Mouse (Mus musculus) midbrain, embryonic 15.5 days (tissue): ENCODE data around the gene Safb. TPM values are rescaled to one million over a fixed set of nuclear protein-coding genes. Genes with fewer than 3 reads are reported as not detected.
"Not testable (repeated sequence)": the region's sequence is repeated elsewhere in the genome, so short reads cannot be mapped to it uniquely, and the experiment has no call there.

Experiments
- ATAC-seq: fragments of 200-750 bp; cut with Nextera tagmentation; replicated peaks from 2 replicates; pipeline ENCODE4 v1.8.0; 2017; ENCODE audit warnings: moderate TSS enrichment
- H3K27ac ChIP-seq: fragments of 300-500 bp; sonication (generic); 2 replicates; pipeline ENCODE4 v1.5.1; 2015; ENCODE audit warnings: mild to moderate bottlenecking, inconsistent platforms
- H3K27me3 ChIP-seq: fragments of 300-500 bp; sonication (generic); replicated peaks from 2 replicates; pipeline ENCODE4 v1.6.1; 2015; ENCODE audit warnings: inconsistent platforms
- H3K36me3 ChIP-seq: fragments of 300-500 bp; sonication (generic); replicated peaks from 2 replicates; pipeline ENCODE4 v1.6.1; 2015; ENCODE audit warnings: inconsistent platforms
- H3K4me1 ChIP-seq: fragments of 300-500 bp; sonication (generic); 2 replicates; pipeline ENCODE4 v1.6.1; 2015; ENCODE audit warnings: inconsistent platforms
- H3K4me2 ChIP-seq: fragments of 300-500 bp; sonication (generic); 2 replicates; pipeline ENCODE4 v1.6.1; 2015; ENCODE audit warnings: inconsistent platforms, mild to moderate bottlenecking, moderate library complexity
- H3K4me3 ChIP-seq: fragments of 300-500 bp; sonication (generic); 2 replicates; pipeline ENCODE4 v1.5.1; 2015; ENCODE audit warnings: mild to moderate bottlenecking, inconsistent platforms
- H3K9ac ChIP-seq: fragments of 300-500 bp; sonication (generic); 2 replicates; pipeline ENCODE4 v1.6.1; 2015; ENCODE audit warnings: mild to moderate bottlenecking, inconsistent platforms
- H3K9me3 ChIP-seq: fragments of 300-500 bp; sonication (generic); 2 replicates; pipeline ENCODE4 v1.6.1; 2016; ENCODE audit warnings: inconsistent platforms
- WGBS: fragments of 180-500 bp; shearing (Covaris S2); methylation state at CpG from one replicate; pipeline ENCODE4 v1.1.7; 2015; ENCODE audit warnings: mixed read lengths; 5-methylcytosine and 5-hydroxymethylcytosine counted together
- polyA plus RNA-seq: library from polyadenylated mRNA; unstranded; fragments of >200 nt; fragmentation: Nextera tagmentation; extraction: Ambion mirVana; gene quantifications from 2 replicates; pipeline ENCODE4 v1.2.1, GENCODE M21; 2015

Safb gene
- polyA plus RNA-seq, 1 experiment from 2014 or later: 129 TPM

DNA sequence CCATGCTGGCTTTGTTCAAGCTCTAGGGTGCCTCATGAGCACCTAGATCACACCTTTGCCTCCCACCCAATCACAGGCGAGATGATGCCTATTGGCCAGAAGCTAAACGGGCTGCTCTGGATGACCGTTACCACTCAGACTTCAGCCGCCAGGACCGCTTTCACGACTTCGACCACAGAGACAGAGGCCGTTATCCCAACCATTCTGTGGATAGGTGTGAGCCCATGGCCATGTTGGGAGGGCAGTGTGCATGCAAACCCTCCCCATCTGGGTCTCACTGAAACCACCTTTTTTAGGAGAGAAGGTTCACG, 19.4 kb downstream of the Safb start:
- Histone ChIP-seq H3K4me1 (peaks cover 13% of the 10 kb centered on the region), H3K9ac (no peak overlapping the region), H3K9me3 (no peaks in the 10 kb centered on the region), H3K36me3 (peaks cover 85% of the 10 kb centered on the region), H3K27ac (no peak overlapping the region), H3K4me2 (no peak overlapping the region), H3K4me3 (no peak overlapping the region), H3K27me3 (no peaks in the 10 kb centered on the region)
- ATAC-seq: no peak
- 92% methylated on average over 9 of the region's 9 CpGs for WGBS

DNA sequence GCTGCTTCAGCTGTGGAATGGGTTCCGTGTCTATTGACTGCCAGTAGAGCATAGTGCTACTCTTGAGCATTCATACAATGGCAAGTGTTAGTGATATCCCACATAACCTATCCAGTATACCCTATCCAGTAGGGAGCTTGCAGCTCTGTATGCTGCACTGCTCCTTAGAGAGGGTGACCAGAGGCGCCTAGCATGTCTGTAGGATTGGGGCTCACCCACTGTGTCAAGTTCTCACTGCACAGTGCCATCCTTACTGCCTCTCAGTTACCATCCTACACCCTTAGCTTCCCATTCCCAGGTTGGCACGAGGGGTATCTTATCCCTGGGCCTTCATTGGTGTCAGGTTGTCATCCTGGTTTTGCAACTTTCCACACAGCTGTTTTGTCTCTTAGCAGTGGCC, 19.8 kb downstream of the Safb start:
- 94% methylated on average over 3 of the region's 3 CpGs for WGBS
- no peak overlapping the region for H3K27ac ChIP-seq
- no peaks in the 10 kb centered on the region for H3K27me3 ChIP-seq
- no peak overlapping the region for H3K4me2 ChIP-seq
- H3K4me3 ChIP-seq: no peak overlapping the region
- H3K9ac ChIP-seq: no peak overlapping the region
- H3K9me3 ChIP-seq: no peaks in the 10 kb centered on the region
- H3K36me3 ChIP-seq: peaks cover 81% of the 10 kb centered on the region
- peaks cover 15% of the 10 kb centered on the region for H3K4me1 ChIP-seq
- ATAC-seq: no peak

DNA sequence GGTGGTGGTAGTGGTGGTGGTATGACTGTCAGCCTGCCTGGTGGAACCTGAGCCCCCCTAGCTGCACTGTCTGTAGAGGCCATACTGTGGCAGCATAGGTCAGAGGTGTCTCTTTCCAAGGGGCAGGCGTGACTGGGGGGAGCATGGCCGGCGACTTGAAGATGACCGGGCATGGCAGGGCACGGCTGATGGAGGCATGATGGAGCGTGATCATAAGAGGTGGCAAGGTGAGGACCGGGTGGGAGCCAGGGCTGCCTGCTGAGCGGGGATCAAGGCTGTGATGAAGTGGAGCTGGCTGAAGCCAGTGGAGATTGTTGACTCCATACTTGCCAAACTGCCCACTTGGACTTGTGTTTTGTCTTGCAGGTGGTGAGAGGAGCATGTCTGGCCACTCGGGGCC, 20.8 kb downstream of the Safb start:
- Histone ChIP-seq H3K4me1 (peaks cover 19% of the 10 kb centered on the region), H3K27me3 (no peaks in the 10 kb centered on the region), H3K4me3 (no peak overlapping the region), H3K36me3 (peaks cover 71% of the 10 kb centered on the region), H3K9me3 (no peaks in the 10 kb centered on the region), H3K4me2 (no peak overlapping the region), H3K9ac (no peak overlapping the region), H3K27ac (no peak overlapping the region)
- 92% methylated on average over 9 of the region's 9 CpGs for WGBS
- no peak for ATAC-seq

- WGBS: 75% methylated on average over 3 of the region's 3 CpGs
- no peak overlapping the region for H3K9ac ChIP-seq
- peaks cover 51% of the 10 kb centered on the region for H3K36me3 ChIP-seq
- H3K4me3 ChIP-seq: no peak overlapping the region
- H3K27me3 ChIP-seq: no peaks in the 10 kb centered on the region
- H3K4me2 ChIP-seq: no peak overlapping the region
- no peak overlapping the region for H3K27ac ChIP-seq
- peaks cover 24% of the 10 kb centered on the region for H3K4me1 ChIP-seq
- no peaks in the 10 kb centered on the region for H3K9me3 ChIP-seq
- no peak for ATAC-seq
Measured at GRCm38 (mm10) chr17:56607521-56608062, 23.0 kb downstream of the Safb start.

DNA sequence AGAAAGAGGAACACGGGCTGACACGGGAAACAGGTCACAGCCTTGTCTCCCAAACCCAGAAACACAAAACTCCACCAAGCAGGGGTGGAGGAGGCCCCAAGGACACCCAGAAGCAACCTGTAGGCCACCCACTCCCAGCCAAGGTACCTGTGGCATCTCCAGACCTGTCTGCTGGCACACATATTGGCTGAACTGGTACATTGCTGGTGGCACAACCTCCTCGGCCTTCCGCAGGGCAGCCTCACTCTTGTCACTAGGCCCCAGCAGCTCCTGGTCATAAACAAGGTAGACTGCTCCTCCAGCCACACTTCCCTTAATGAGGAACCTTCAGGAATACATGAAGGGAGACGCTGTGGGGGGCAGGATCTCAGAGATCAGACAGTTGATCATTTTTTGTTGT, 24.1 kb downstream of the Safb start:
- no peaks in the 10 kb centered on the region for H3K27me3 ChIP-seq
- H3K27ac ChIP-seq: peak overlapping the region; percentile 75; the same call in 1 of the 2 replicates
- WGBS: 59% methylated on average over 5 of the region's 5 CpGs
- no peaks in the 10 kb centered on the region for H3K9me3 ChIP-seq
- peaks cover 39% of the 10 kb centered on the region for H3K36me3 ChIP-seq
- H3K4me2 ChIP-seq: peak overlapping the region; percentile 76
- H3K4me3 ChIP-seq: peak overlapping the region; percentile 58
- H3K9ac ChIP-seq: peak overlapping the region; percentile 50
- H3K4me1 ChIP-seq: peaks cover 24% of the 10 kb centered on the region
- no peak for ATAC-seq

DNA sequence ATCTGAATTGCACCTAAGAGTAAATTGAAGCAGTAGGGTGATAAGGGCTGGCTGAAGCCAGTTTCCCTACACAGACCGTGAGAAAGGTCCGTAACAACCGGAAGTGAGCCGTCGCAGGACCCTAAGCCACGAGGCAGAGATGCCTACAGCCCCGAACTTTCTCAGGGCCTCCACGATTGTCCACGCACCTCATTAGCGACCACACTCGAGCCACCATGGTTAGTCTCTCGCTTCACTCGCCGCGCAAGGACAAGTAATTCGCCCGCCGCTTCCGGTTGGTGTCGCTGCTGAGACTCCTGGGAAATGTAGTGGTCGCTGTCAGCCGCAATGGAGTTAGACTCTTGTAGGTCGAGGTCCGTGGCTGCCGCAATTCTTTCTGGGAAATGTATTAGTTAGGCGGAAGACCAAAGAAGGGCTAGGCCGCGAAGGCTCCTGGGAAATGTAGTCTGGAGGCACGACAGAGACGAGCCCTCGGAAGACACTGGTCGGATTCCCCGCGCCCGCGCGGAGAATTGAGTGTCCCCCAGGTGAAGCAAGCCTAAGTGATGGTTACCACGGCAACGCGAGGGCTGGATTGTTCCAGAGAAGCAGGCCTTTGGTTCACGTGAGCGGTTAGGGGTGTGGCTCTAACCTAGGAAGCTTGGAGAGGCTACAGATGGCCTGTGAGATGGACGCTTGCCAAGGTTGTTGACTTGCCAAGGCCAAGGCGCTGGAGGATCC, 25.0 kb downstream of the Safb start, which contains the start of gene 2410015M20Rik:
Gene 2410015M20Rik, minus strand, starts transcription at position 320 of the 720 bp plus-strand sequence.
- H3K4me3 ChIP-seq: peak within 1 kb of the TSS; percentile 58
- H3K27me3 ChIP-seq: no peaks in the 10 kb centered on the region
- H3K36me3 ChIP-seq: peaks cover 30% of the 10 kb centered on the region
- WGBS: under 1% methylated on average over 44 of the region's 44 CpGs
- peak; percentile 90 for ATAC-seq
- H3K4me2 ChIP-seq: peak within 1 kb of the TSS; percentile 76
- H3K4me1 ChIP-seq: peaks cover 31% of the 10 kb centered on the region
- peak within 1 kb of the TSS; percentile 50 for H3K9ac ChIP-seq
- peak within 1 kb of the TSS; percentile 75 for H3K27ac ChIP-seq
- no peaks in the 10 kb centered on the region for H3K9me3 ChIP-seq

DNA sequence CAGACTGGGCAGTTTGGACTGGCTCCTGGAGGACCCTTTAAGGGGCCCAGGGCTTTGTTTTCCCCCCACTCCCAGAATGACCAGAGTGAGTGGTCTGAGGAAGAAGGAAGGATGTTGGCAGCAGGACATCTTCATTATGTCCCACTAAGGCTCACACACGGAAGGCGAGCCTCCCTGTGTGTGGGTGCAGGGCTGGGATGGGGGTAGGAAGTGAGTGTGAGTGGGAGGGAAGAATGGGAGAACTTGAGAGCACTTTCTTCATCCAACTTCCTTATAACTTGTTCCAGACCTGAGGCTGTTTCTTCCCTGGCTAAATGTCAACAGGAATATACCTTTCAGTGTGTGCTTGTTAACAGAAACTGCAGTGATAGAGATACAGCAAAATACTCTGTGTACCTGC, 26.7 kb downstream of the Safb start:
- H3K9ac ChIP-seq: no peak overlapping the region
- no peak for ATAC-seq
- H3K4me3 ChIP-seq: no peak overlapping the region
- H3K27ac ChIP-seq: no peak overlapping the region
- WGBS: 69% methylated on average over 2 of the region's 2 CpGs
- H3K27me3 ChIP-seq: no peaks in the 10 kb centered on the region
- no peaks in the 10 kb centered on the region for H3K9me3 ChIP-seq
- no peak overlapping the region for H3K4me2 ChIP-seq
- H3K4me1 ChIP-seq: peaks cover 37% of the 10 kb centered on the region
- H3K36me3 ChIP-seq: peaks cover 16% of the 10 kb centered on the region

- 12% methylated on average over 14 of the region's 14 CpGs for WGBS
- H3K4me2 ChIP-seq: no peak overlapping the region
- H3K9me3 ChIP-seq: no peaks in the 10 kb centered on the region
- no peaks in the 10 kb centered on the region for H3K27me3 ChIP-seq
- ATAC-seq: no peak
- no peak overlapping the region for H3K4me3 ChIP-seq
- H3K36me3 ChIP-seq: peaks cover 13% of the 10 kb centered on the region; the same call in 1 of the 2 replicates
- H3K27ac ChIP-seq: no peak overlapping the region
- peaks cover 37% of the 10 kb centered on the region for H3K4me1 ChIP-seq
- H3K9ac ChIP-seq: no peak overlapping the region
Measured at GRCm38 (mm10) chr17:56611861-56612564, 27.4 kb downstream of the Safb start.

- not testable (repeated sequence) for H3K4me2 ChIP-seq, ATAC-seq, H3K4me3 ChIP-seq, H3K36me3 ChIP-seq, H3K9ac ChIP-seq, H3K27me3 ChIP-seq, H3K27ac ChIP-seq, H3K9me3 ChIP-seq
- H3K4me1 ChIP-seq: peaks cover 37% of the 10 kb centered on the region
- 78% methylated on average over 10 of the region's 10 CpGs for WGBS
Measured at GRCm38 (mm10) chr17:56612565-56612939, 27.9 kb downstream of the Safb start.

DNA sequence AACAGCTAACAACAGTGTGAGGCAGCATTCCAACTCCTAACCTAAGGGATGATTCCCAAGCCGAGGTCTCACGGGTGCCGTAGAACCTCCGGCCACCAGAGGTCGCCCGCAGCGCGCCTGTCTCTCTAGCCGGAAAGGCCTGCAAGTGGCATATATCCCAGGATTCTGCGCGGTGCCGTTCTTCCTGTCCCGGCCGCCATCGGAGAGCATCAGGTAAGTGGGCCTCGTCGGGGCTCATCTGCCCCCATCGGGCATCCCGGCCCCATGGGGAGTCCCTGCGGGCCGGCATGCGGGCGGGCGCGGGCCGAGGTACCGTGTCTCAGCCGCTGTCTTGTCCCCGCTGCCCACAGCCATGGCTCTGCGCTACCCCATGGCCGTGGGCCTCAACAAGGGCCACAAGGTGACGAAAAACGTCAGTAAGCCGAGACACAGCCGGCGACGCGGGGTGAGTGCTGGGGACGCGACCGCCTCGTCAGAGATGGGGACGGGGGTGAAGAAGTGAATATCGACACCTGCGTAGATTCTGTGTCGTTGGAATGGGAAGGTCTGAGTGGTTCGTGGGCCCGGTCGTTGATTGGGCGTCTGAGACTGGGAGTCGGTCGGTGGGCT, 28.7 kb downstream of the Safb start, which contains the start of gene Rpl36:
Gene Rpl36, plus strand, starts transcription at position 181 of the 609 bp plus-strand sequence.
- Histone ChIP-seq H3K9ac (peak within 1 kb of the TSS; percentile 62), H3K27me3 (no peaks in the 10 kb centered on the region), H3K4me3 (peak within 1 kb of the TSS; percentile 56), H3K36me3 (peaks cover 12% of the 10 kb centered on the region; the same call in 1 of the 2 replicates), H3K27ac (peak within 1 kb of the TSS; percentile 90), H3K4me1 (peaks cover 31% of the 10 kb centered on the region), H3K9me3 (no peaks in the 10 kb centered on the region), H3K4me2 (peak within 1 kb of the TSS; percentile 71)
- ATAC-seq: peak; percentile 55
- under 1% methylated on average over 52 of the region's 52 CpGs for WGBS

- H3K9me3 ChIP-seq, H3K27me3 ChIP-seq, ATAC-seq: not testable (repeated sequence)
- Histone ChIP-seq H3K27ac (peak overlapping the region; percentile 90), H3K4me2 (peak overlapping the region; percentile 71), H3K36me3 (peaks cover 18% of the 10 kb centered on the region; the same call in 1 of the 2 replicates), H3K4me1 (peaks cover 26% of the 10 kb centered on the region), H3K9ac (peak overlapping the region; percentile 62), H3K4me3 (peak overlapping the region; percentile 56)
- under 1% methylated on average over 26 of the region's 26 CpGs for WGBS
Measured at GRCm38 (mm10) chr17:56613893-56614292, 29.3 kb downstream of the Safb start.
